Mouse (Mus musculus): ENCODE data around the gene Cdc42ep1. TPM values are rescaled to one million over a fixed set of nuclear protein-coding genes. Genes with fewer than 3 reads are reported as not detected.

Cdc42ep1 gene
- 32.0 and 40.4 TPM in 2 replicates for polyA plus RNA-seq (2015; fragmentation: Nextera tagmentation; extraction: Ambion mirVana)

DNA sequence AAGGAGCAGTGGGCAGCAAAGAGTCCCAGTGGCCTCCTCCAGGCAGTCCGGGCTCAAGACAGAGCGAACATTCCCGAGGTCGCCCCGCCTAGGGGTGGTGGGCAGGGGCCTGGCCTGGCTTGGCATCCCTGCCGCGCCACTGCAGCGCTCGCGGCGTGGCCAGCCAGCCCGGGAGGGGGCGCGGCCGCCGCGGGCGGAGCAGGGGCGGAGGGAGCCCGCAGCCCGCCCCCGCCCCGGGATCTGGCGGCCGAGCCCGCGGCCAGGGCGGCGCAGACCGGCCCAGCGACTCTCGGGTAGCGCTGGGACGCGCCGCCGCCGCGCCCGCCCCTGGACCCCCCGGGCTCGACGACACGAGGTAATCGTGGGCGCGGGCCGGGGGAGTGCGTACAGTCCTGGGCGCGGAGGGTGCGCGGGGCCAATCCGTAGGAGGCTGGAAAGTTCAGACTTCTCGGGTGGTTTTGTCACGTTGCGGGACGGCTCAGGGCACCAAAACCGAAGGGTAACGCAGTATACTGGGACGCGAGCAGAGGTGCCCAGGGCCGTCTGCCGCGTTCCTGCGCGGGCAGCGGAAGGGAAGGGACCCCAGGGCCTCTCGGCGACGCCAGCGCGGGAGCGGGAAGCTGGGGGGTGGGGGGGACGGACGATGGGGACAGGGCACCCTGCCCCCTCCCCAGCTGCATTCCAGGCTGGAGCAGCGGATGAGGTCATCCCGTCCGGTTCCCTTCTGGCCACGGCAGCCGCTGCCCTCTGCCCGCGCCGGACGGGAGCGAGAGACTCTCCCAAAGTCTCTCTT is at the start of gene Cdc42ep1:
Gene Cdc42ep1, plus strand, starts transcription at position 254 of the 793 bp plus-strand sequence.
- peak within 1 kb of the TSS; percentile 84 for H3K9ac ChIP-seq
- no peaks in the 10 kb centered on the region for H3K9me3 ChIP-seq (replicated peaks)
- peak; percentile 84 for ATAC-seq (replicated peaks; ENCODE audit: insufficient number of reproducible peaks, insufficient read depth, low FRiP score, low read depth)
- peak within 1 kb of the TSS; percentile 93 for H3K27ac ChIP-seq
- peaks cover 4% of the 10 kb centered on the region for H3K36me3 ChIP-seq
- peaks cover 76% of the 10 kb centered on the region for H3K4me1 ChIP-seq (replicated peaks)
- no peaks in the 10 kb centered on the region for H3K27me3 ChIP-seq
- peak within 1 kb of the TSS; percentile 91 for H3K4me2 ChIP-seq
- WGBS, result under 1% methylated on average over 86 of the region's 86 CpGs
- peak within 1 kb of the TSS; percentile 78 for H3K4me3 ChIP-seq

DNA sequence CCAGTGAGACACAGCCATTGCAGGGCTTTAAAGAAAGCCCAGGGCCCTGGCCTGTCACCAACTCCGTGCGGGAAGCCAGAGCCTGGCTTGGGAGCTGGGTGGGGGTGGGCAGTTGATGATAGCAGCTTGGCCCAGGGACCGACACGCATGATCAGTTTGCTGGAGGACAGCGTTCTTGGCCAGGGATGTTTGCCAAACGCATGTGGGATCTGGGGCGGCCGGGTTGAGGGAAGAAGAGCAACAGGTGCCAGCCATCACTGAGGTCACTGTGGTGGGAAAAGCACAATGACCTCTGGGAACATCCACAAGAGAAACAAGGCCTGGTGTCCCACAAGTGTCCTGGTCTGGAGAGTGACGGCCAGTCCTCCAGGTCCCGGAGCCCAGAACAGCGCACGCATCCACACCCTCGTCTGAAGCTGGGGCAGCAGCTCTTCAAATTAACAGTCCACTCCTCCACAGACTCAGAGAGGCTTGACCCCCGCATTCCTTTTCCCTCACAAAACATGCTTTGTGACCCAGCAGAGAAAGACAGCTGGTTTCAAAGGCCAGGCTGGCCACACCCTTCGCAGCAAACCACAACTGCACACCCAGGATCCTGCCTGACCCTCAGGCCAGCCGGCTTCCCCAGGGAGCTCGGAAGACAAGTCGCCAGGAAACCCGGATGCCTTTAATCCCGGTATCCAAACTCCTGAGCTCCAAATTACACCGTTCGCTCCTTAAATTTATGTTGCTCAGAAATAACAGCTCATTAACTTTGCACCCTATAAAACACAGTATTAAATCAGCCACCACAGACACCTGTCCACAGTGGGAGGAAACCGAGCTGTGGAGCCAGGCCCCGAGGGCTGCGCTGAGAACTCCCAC is 46.0 kb upstream of the Cdc42ep1 start:
- no peak overlapping the region for H3K4me3 ChIP-seq
- peak overlapping the region; percentile 14; the same call in 1 of the 2 replicates for H3K9ac ChIP-seq
- peaks cover 8% of the 10 kb centered on the region for H3K27me3 ChIP-seq
- peak; percentile 74 for ATAC-seq (replicated peaks; ENCODE audit: insufficient number of reproducible peaks, insufficient read depth, low FRiP score, low read depth)
- H3K4me2 ChIP-seq, result peak overlapping the region; percentile 21; the same call in 1 of the 2 replicates
- peak overlapping the region; percentile 60 for H3K27ac ChIP-seq
- 40% methylated on average over 25 of the region's 25 CpGs for WGBS
- peaks cover 3% of the 10 kb centered on the region; the same call in 1 of the 2 replicates for H3K36me3 ChIP-seq
- H3K4me1 ChIP-seq (replicated peaks), result peaks cover 38% of the 10 kb centered on the region
- no peaks in the 10 kb centered on the region for H3K9me3 ChIP-seq (replicated peaks)

DNA sequence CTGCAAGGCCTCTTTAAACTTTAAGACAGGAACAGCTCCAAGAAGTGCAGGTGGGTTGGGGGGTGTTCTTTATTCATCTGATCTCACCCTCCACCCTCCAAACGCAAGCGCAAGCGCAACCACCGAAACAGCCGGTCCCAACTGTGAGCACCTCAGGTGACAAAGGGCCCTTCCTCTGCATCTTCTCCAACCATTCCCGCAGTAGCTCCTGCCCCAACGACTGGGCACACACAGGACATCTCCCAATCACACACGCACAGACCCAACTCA is 45.4 kb upstream of the Cdc42ep1 start:
- Histone ChIP-seq H3K9me3 (replicated peaks) (no peaks in the 10 kb centered on the region), H3K27ac (no peak overlapping the region), H3K4me2 (no peak overlapping the region), H3K4me3 (no peak overlapping the region), H3K4me1 (replicated peaks) (peaks cover 42% of the 10 kb centered on the region), H3K27me3 (peaks cover 12% of the 10 kb centered on the region), H3K9ac (no peak overlapping the region), H3K36me3 (peaks cover 2% of the 10 kb centered on the region; the same call in 1 of the 2 replicates)
- WGBS, result 79% methylated on average over 8 of the region's 8 CpGs
- no peak for ATAC-seq (replicated peaks; ENCODE audit: insufficient number of reproducible peaks, insufficient read depth, low FRiP score, low read depth)

DNA sequence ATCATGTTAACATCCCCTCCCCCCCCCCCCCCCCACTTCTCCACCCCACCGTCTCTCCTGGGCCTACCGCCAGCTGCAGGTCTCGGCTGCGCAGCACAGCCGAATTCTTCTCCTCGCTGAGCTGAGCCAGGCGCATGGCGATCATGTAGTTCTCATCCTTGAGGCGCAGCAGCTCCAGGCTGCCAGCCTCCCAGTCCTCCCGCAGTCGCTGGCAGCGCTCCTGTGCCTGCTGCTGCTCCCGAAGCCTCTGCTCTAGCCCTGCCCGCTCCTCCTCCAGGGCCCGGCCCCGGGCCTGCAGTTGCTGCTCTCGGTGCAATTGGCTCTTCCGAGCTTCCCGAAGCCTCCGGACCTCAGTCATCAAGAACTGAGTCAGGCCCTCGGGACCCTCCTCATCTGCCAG is 43.4 kb upstream of the Cdc42ep1 start:
- peak overlapping the region; percentile 6; the same call in 1 of the 2 replicates for H3K4me2 ChIP-seq
- no peaks in the 10 kb centered on the region for H3K36me3 ChIP-seq
- peaks cover 61% of the 10 kb centered on the region for H3K4me1 ChIP-seq (replicated peaks)
- WGBS, result 46% methylated on average over 21 of the region's 21 CpGs
- no peak overlapping the region for H3K27ac ChIP-seq
- no peak overlapping the region for H3K9ac ChIP-seq
- no peak for ATAC-seq (replicated peaks; ENCODE audit: insufficient number of reproducible peaks, insufficient read depth, low FRiP score, low read depth)
- no peak overlapping the region for H3K4me3 ChIP-seq
- no peaks in the 10 kb centered on the region for H3K9me3 ChIP-seq (replicated peaks)
- H3K27me3 ChIP-seq, result peaks cover 12% of the 10 kb centered on the region

DNA sequence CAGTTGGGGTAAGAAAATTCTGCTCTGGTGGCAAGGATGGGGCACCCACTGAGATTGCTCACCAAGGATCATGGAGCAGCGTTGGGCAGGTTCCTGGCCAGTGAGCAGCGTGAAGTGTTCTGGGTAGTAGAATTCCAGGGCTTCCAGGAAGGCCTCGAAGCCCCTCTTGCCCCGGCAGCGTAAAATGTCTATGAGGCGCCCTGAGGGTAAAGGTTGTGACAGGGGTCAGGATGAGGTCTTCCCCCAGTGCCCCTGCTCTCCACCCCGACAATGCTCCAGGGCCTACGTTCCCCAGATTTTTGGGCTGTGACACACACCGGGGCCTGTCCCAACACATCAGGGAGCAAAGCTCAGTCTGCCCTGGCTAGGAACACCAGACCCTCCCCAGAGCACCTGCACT is 40.9 kb upstream of the Cdc42ep1 start:
- Histone ChIP-seq H3K4me3 (peak overlapping the region; percentile 66), H3K4me2 (peak overlapping the region; percentile 92), H3K9ac (peak overlapping the region; percentile 69; the same call in 1 of the 2 replicates), H3K36me3 (no peaks in the 10 kb centered on the region), H3K27me3 (peaks cover 12% of the 10 kb centered on the region), H3K27ac (0 out of 2 replicates have a peak overlapping the region, but pooled peaks have one; percentile 78), H3K9me3 (replicated peaks) (no peaks in the 10 kb centered on the region), H3K4me1 (replicated peaks) (peaks cover 55% of the 10 kb centered on the region)
- WGBS, result 77% methylated on average over 9 of the region's 9 CpGs
- ATAC-seq (replicated peaks; ENCODE audit: insufficient number of reproducible peaks, insufficient read depth, low FRiP score, low read depth), result no peak

DNA sequence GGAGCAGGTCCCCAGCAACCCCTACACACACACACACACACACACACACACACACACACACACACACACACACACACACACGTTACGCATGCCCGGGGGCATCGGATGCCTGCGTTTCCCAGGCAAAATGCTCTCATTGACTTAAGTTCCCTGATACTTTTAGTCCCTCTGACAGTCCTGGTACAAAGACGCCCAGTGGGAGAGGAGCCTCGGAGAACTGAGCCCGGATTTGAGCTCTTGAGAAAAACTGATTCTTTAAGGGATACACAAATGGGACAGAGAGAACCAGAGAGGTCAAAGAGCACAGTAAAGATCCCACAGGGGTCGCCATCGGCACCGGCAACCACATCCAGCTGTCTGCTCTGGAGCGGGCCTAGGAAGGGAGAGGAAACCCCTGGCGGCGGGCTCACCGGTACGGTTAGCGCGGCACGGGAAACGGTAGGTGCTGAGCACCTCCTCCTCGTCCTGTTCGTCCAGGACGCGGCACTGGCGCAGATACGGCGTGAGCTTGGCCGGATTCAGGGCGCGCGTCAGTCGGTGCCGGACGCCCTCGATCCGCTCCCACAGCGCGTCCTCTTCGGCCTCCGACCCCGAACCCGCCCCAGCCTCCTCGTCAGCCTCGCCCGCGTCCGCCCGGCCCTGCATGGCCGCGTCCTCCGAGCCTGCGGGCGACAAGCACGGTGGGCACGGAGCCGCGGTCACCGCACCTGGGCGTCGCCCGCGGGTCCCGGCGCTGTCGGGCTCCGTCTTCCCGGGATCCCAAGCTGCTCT is 40.3 kb upstream of the Cdc42ep1 start:
- peaks cover 57% of the 10 kb centered on the region for H3K4me1 ChIP-seq (replicated peaks)
- no peaks in the 10 kb centered on the region for H3K36me3 ChIP-seq
- H3K27me3 ChIP-seq, result peaks cover 12% of the 10 kb centered on the region
- WGBS, result 5% methylated on average over 66 of the region's 67 CpGs
- peak overlapping the region; percentile 78 for H3K27ac ChIP-seq
- H3K9ac ChIP-seq, result peak overlapping the region; percentile 69
- 0 out of 2 replicates have a peak, but pooled peaks have one; percentile 16 for ATAC-seq (replicated peaks; ENCODE audit: insufficient number of reproducible peaks, insufficient read depth, low FRiP score, low read depth)
- H3K4me3 ChIP-seq, result peak overlapping the region; percentile 66
- H3K4me2 ChIP-seq, result peak overlapping the region; percentile 92
- no peaks in the 10 kb centered on the region for H3K9me3 ChIP-seq (replicated peaks)

DNA sequence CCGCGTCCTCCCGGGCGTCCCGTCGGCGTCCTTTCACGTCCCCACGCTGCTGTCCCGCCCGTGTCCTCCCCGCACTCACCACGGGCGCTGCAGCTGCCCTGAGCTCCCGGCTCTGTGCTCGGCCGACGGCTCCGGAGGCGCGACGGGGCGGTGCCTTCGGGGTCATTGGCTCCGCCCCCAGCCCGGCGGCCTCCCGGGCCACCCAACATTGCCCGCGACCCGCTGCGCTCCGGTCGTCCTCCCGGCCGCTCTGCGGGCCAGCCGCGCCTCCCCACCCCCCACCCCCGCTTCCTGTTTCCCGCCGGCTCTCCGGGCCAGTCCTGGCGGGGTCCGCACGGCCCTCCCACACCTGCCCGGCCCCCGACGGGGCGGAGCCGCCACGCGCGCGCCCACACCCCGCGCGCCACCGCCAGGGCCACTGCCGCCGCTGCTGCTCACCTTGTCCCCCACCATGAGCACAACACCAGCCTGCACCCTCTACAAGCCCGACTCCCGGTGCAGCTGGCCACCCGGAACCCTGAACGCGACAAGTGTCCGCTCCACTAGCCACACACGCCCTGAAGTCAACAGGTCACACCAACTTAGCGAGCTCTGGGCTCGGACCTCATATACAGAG is 39.5 kb upstream of the Cdc42ep1 start, which contains the start of gene Card10:
Gene Card10, minus strand, starts transcription at position 267 of the 616 bp plus-strand sequence.
- Histone ChIP-seq H3K27ac (peak within 1 kb of the TSS; percentile 78), H3K4me2 (peak within 1 kb of the TSS; percentile 92), H3K36me3 (no peaks in the 10 kb centered on the region), H3K9ac (peak within 1 kb of the TSS; percentile 69), H3K4me3 (peak within 1 kb of the TSS; percentile 66), H3K4me1 (replicated peaks) (peaks cover 58% of the 10 kb centered on the region), H3K9me3 (replicated peaks) (no peaks in the 10 kb centered on the region), H3K27me3 (peaks cover 13% of the 10 kb centered on the region)
- WGBS, result under 1% methylated on average over 69 of the region's 70 CpGs
- peak; percentile 69 for ATAC-seq (replicated peaks; ENCODE audit: insufficient number of reproducible peaks, insufficient read depth, low FRiP score, low read depth)

DNA sequence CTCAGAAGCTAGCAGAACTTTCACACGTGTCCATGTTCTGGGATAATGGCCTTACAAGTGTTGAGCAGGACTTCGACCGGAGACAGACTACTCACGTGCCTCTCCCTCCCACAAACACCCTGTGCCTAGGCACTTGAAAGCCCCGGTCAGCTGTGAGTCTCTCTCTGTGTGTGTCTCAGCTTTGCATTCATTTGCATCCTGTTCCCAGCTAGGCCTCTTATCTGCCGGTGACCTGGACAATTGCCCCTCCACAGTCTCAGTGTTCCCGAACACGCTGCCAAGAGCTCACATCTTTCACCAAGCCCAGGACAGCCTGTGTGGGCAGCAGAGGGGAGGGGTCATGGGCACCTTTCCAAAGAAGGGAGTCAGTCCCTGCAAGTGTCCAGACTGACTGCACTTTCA is 38.9 kb upstream of the Cdc42ep1 start:
- H3K9me3 ChIP-seq (replicated peaks), result no peaks in the 10 kb centered on the region
- peaks cover 53% of the 10 kb centered on the region for H3K4me1 ChIP-seq (replicated peaks)
- peak overlapping the region; percentile 66 for H3K4me3 ChIP-seq
- no peak overlapping the region for H3K9ac ChIP-seq
- 3% methylated on average over 8 of the region's 8 CpGs for WGBS
- peak overlapping the region; percentile 92 for H3K4me2 ChIP-seq
- H3K36me3 ChIP-seq, result no peaks in the 10 kb centered on the region
- ATAC-seq (replicated peaks; ENCODE audit: insufficient number of reproducible peaks, insufficient read depth, low FRiP score, low read depth), result peak; percentile 47
- H3K27me3 ChIP-seq, result peaks cover 19% of the 10 kb centered on the region
- peak overlapping the region; percentile 78 for H3K27ac ChIP-seq

DNA sequence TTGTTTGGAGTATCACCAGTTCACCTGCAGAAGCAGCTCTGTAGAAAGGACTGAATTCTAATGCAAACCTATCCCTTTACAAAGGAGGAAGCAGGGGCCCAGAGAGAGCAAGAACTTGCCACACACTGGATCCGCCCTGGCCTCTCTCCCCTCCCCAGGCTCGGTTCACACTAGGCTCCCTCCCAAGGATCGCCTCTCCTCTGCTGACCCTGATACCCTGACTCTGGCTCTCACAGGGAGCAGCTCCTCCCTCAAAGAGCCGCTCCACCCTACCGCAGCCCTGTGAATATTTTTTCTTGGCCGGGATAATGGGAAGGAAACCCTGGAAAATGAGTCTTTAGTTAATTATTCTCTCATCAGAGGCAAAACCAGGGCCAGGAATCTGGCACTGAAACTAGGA is 38.1 kb upstream of the Cdc42ep1 start:
- Histone ChIP-seq H3K9me3 (replicated peaks) (no peaks in the 10 kb centered on the region), H3K36me3 (no peaks in the 10 kb centered on the region), H3K9ac (no peak overlapping the region), H3K4me3 (no peak overlapping the region), H3K4me2 (no peak overlapping the region), H3K27me3 (peaks cover 19% of the 10 kb centered on the region), H3K4me1 (replicated peaks) (peaks cover 48% of the 10 kb centered on the region), H3K27ac (peak overlapping the region; percentile 78)
- WGBS, result 34% methylated on average over 6 of the region's 6 CpGs
- ATAC-seq (replicated peaks; ENCODE audit: insufficient number of reproducible peaks, insufficient read depth, low FRiP score, low read depth), result no peak

DNA sequence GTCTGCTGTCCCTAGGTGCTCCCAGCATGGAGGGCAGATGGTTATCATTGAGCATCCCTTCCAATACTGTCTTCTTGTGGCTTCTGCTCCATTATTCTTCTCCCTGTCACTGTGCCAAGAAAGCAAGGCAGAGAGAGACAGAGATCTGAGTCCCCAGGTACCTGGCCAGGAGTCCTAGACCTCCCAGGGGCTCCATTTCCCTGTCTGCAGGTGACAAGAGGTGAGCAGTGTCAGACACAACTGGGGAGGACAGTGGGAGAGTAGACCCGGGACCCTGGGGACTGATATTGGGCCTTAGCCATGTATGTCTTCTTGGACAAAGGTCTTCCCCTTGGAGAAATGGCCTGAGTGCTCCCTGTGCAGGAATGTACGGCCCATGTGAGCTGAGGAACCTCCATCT is 37.1 kb upstream of the Cdc42ep1 start:
- H3K4me2 ChIP-seq, result no peak overlapping the region
- H3K4me3 ChIP-seq, result no peak overlapping the region
- no peak overlapping the region for H3K9ac ChIP-seq
- H3K27ac ChIP-seq, result no peak overlapping the region
- no peaks in the 10 kb centered on the region for H3K9me3 ChIP-seq (replicated peaks)
- 65% methylated on average over 2 of the region's 2 CpGs for WGBS
- peaks cover 55% of the 10 kb centered on the region for H3K4me1 ChIP-seq (replicated peaks)
- ATAC-seq (replicated peaks; ENCODE audit: insufficient number of reproducible peaks, insufficient read depth, low FRiP score, low read depth), result no peak
- H3K36me3 ChIP-seq, result no peaks in the 10 kb centered on the region
- H3K27me3 ChIP-seq, result peaks cover 19% of the 10 kb centered on the region

Data from heart, embryonic 15.5 days (tissue).